Mouse (Mus musculus) R1 (cell line): ENCODE measurements around the gene Desi2.
"Not testable (repeated sequence)": the region's sequence is repeated elsewhere in the genome, so short reads cannot be mapped to it uniquely, and the experiment has no call there.

Experiments
- DNase-seq: peaks from one replicate; pipeline ENCODE4 v3.0.0-alpha.2; 2018; ENCODE audit warnings: low read depth, low spot score

The Desi2 gene

DNA sequence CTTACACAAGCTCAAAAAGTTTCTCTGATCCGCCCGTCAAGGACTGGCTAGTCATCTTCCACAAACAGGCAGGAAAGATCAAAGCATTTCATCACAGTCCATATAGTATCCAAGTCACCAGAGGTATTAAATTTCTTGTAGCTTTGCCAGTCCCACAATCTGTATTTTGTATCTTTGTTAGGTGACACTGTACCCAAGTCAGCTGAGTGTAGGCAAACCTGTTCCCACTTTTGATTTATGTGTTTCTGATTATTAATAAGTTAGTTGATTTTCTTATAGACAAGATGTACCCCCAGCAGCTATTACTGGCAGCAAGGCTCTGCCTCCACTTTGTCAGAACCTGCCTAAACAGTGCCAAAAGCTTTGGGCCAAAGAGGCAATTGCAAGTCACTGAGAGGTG, 71.6 kb downstream of the Desi2 start:
- DNase-seq: no peak

DNA sequence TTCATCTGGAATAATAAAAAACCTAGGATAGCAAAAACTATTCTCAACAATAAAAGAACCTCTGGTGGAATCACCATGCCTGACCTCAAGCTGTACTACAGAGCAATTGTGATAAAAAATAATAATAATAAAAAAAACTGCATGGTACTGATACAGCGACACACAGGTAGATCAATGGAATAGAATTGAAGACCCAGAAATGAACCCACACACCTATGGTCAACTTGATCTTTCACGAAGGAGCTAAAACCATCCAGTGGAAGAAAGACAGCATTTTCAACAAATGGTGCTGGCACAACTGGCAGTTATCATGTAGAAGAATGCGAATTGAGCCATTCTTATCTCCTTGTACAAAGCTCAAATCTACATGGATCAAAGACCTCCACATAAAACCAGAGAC, 78.2 kb downstream of the Desi2 start:
- not testable (repeated sequence) for DNase-seq

DNA sequence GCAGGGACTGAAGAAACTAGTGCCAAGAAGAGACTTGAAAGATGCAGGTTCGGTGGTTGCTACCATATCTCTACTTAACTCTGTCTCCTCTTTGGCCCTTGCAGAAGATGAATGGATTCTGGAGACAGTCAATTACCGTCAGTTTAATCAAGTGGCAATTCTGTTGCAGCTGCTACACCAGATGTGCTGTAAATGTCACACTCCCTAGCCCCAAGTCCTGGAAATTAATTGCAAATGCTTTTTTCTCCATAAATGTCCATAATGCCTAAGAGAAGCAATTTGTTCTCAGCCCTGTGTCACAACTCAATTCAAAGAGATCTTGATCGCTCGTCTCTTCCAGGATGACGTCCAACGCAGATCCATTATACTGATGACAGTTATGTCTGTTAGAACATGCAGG, 83.4 kb downstream of the Desi2 start:
- no peak for DNase-seq

DNA sequence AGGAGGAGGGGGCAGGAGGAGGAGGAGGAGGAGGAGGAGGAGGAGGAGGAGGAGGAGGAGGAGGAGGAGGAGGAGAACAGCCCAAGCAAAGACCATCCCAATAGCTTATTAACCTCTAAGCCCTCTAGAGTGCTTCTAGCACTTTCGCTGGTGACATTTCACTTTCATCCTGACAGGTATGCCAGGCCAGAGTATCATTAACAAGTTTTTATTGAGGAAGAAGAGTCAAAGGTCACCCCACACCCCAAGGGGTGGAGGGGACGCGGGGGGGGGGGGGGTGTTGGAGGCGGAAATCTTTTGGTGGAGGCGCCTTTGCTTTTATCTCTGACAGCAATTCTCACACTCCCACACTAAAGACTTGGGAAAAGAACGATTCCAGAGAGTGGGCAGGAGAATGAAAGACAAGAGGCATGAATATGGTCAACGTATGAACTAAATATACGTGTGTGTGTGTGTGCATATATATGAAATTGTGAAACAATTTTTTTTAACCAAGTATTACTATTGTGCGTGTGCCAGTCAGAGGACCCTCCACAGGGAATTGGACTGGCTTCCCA, 88.0 kb downstream of the Desi2 start:
- no peak for DNase-seq

DNA sequence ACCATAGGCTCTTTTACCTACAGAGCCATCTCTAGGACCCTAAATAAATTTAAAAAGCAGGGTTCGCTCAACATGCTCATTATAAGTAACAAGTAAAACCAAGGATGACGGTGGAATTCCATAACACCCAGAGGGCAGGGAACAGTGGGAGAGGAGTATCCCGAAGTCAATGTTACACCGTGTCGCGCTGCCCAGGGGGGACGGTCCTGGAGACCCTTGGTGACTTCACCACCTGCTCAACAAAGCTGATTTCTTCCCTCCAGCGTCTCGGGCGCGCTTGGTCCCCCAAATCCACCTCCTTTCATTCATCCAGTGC, 88.5 kb downstream of the Desi2 start:
- DNase-seq: no peak

DNA sequence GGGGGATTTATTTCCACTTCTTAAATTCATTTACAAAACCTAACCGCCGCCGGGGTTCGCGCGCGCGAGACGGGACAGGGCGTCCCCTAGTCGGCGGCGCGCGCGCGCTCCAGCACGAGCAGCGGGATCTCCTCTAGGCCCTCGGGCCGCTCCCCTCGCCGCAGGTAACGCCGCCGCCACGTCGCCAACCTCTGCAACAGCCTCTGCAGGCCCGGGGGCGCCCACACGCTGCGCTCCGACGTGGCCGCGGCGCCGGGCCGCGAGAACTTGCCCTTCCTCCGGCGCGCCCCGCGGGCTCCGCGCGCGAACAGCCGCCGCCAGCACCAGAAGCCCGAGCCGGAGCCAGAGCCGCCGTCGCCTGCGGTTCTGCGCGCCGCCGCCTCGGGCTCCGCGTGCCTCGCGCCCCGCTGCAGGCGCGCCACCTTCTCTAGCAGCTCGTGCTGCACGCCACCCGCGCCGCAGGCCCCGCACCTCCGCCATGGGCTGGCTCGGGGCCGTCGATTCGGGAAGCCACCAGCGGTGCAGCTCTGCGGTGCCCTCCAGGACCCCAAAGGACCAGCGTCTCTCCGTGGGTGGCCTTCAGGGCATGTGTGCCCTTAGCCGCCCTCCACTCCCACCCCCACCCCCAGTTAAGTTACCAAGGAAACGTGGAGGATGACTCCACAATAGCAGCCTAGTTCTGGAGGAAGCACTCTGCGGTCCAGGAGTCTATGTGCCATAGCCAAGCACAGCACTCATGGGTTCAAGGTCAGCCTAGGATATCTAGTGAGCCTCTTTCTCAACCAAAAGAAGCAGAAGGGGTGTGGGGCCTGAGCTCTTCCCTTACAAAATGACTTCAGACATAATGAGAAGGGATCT, 89.1 kb downstream of the Desi2 start:
- peak; percentile 88 for DNase-seq

DNA sequence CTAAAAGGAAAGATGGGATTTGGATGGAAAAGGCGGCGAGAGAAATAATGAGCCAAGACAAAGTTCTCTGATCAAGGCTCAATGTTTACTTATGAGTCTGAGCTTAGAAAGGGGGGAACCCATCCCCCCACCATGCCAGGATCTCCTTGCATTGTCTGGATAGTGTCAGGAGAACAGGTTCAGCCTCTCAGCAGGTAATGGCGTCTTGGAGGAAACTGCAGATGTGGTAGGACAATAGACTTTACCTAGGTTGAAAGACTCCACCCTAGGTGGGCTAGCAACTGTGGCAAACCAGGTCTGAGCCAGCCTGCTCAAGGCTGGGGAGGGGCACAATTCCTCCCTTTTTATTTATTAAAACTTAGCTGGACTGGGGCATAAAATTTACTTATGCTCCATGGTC, 96.1 kb downstream of the Desi2 start:
- DNase-seq: peak; percentile 97

DNA sequence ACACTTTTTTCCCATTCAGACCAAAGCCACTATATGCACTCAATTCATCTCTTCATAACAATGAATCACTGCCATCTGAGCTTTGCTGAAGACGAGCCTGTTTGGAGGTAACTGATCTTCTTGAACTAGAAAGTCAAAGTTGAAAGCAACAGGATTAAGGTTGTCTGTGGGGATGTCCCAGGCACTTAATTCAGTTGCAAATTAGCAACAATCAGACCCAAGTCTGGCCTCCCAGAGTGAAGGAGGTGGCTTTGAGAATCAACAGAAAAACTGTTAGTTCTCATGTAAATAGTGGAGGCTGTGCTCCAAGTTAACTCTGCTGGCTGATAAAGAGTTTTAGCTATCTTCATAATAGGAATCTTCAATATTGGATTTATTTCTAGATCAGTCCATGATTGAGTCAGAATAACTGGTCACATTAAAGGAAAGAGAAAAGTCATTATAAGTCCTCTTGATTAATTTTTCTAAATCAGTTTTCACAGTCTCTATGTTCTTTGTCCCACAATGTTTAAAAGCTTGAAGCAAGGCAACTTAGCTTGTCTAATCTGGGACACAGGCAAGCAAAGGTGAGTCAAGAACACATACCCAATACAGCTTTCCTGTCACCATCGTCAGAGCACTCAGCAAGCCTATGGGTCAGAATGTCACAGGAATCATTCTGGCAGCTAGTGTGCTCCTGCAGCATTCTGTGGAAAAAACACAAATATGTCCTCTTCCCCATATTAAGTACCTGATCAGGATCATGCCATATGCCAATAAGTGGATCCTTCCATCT, 96.9 kb downstream of the Desi2 start:
- DNase-seq: peak; percentile 96

DNA sequence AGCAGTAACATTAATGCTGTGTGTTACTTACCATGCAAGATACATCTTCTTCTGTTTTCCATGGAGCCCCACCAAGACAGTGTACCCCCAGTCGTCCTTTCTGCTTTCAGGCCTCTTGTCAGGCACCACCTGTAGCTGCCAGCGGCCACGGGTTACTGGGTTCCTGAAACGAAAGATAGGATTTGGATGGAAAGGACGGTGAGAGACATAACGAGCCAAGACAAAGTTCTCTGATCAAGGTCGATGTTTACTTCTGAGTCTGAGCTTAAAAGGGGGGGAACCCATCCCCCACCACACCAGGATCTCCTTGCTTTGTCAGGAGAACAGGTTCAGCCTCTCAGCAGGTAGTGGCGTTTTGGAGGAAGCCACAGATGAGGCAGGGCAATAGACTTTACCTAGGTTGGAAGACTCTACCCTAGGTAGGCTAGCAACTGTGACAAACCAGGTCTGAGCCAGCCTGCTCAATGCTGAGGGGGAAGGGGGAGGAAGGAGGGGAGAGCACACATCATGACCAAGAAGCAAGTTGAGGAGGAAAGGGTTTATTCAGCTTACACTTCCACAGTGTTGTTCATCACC, 100.5 kb downstream of the Desi2 start:
- DNase-seq: peak; percentile 71

DNA sequence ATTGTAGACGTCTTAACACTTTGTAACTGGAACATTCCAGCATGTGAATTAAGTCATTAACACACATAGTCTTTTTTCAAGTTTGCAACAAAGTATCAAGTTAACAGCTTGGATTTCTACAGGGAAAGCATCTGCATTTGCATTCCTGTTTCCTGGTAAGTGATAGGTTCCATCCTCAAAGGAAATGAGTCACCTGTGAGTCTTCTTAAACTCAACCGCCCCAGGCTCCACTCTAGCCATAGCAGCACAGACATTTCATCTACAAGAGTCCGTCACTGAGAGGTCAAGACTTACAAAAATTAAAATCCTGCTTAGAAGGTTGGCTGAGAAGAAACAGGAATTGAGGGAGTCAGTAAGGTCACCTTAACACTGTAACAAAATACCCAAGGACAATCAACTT, 104.5 kb downstream of the Desi2 start:
- peak; percentile 72 for DNase-seq

DNA sequence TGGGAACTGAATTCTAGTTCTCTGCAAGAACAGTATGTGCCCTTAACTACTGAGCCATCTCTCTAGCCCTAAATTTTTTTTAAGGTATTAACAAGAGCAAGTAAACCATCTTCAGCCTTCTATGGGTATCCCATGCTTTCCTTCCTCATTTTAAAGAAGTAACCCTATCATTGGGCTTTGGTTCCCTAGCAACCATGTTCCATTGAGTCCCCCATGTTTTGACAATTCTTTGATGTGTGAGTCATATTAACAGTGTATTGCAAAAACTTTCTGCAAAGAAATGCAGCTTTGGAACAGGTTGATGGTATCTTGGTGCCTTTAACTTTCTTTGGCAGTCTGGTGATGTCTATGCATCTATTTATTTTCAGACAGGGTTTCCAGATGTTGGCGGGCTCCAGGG, 106.8 kb downstream of the Desi2 start:
- DNase-seq: no peak

DNA sequence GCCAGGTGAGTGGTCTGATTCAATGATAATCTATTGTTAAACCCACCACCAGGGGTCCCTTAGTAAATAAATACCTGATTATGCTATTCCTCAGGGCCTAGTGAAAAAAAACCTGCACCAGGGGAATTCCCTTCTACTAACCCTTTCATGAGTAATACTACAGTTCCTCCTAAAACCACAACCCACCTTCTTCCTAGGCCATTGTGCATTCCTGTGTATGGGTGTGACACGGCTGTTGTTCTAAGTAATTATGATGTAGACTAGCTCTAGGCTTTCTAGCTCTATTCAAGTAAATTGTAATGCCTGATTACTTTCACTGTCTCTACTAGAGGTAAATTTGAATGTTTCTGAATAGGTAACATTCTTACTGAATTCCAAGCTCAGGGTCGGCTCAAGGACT, 114.0 kb downstream of the Desi2 start:
- peak; percentile 84 for DNase-seq

DNA sequence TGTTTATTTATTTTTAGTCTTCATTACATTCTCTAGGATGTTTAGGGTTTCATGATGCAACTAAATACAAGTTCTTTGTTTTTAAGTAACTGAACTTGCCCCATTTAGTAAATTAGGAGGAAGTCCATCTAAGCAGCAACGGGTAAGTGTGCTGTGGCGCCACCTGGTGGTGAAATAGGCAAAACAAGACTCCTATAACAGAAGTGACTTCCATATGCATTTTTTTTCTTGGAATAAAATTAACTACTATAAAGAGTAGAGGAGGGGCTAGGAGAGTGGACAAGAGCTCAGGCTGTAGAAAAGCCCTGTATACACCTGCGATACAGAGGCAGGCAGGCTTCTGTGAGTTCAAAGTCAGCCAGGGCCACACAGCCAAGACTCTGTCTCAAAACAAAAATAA, 116.2 kb downstream of the Desi2 start:
- peak; percentile 76 for DNase-seq
